Mouse (Mus musculus): ENCODE data around the gene Atp8a1. TPM values are rescaled to one million over a fixed set of nuclear protein-coding genes. Genes with fewer than 3 reads are reported as not detected.
A peak's percentile ranks its signal among the peaks of the same experiment; 100 is the strongest.

The Atp8a1 gene
- total RNA-seq, 1 experiment from 2014 or later, result 77.1 TPM

DNA sequence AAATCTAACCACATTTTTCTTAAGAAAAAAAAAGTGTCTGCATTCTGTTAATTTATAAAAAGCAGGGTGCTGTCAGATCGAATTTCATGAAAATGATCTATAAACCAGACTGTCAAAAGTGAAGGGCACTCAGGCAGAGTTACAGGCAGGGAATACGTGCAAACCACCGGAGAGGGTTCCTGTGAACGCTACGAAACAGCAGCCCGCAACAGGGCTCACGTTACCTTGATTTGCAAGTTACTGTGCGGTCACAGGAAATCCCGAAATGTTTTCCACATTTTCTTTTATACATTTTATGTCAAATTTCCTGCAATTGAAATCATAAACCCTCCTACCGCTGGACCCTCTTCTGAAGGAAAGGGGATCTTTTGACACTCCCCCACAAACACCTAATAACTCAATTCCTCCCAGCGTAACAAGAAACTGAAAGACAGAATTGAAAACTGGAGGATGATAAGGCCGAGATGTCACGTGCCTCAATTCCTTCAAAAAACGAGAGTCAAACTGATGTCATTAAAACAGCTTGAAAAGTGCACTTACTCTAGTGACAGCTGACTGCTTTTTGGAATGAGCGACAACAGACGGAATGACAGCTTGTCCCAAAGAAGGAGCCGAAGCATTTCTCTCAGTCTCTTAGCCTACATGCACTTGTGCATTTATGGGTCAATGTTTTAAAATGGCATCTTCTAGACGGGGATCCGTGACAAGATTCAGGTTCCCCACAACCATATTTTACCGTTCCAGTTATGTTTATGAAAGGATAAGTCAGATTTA is 200.3 kb downstream of the Atp8a1 start:
- ATAC-seq (replicated peaks; ENCODE audit: low read depth, poor library complexity, severe bottlenecking), result no peak

DNA sequence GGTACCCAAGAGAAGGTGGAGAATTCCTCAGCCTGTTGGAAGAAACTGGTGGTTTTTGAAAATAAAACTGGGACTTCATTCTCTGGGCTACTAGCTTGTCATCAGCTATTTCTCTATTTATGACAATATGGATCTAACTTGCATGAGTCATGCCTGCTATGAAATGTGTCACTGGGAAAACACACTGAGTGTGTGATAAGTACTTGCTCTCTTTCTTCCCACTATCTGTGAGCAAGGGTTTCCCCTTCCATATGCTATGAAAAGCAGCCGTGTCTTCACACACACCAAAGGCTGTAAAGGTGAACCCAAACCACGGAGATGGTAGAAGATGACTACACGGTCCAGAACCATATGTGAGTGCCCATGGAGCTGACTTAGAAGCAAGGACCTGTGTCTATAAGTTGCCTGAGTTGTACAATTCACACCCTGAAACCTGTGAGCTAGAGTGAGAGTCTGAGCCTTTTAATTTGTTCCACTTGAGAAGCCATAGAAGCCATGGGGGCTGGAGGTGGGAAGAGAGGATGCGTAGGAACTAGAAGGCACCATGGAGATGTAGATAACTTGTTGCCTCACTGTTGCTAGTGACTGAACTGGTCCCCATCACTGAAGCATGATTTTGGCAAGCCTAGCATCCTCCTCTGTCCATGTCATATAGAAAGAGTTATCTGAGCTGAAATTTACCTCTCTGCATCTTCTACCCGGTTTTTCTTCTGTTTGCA is 203.5 kb downstream of the Atp8a1 start:
- ATAC-seq (replicated peaks; ENCODE audit: low read depth, poor library complexity, severe bottlenecking), result no peak

DNA sequence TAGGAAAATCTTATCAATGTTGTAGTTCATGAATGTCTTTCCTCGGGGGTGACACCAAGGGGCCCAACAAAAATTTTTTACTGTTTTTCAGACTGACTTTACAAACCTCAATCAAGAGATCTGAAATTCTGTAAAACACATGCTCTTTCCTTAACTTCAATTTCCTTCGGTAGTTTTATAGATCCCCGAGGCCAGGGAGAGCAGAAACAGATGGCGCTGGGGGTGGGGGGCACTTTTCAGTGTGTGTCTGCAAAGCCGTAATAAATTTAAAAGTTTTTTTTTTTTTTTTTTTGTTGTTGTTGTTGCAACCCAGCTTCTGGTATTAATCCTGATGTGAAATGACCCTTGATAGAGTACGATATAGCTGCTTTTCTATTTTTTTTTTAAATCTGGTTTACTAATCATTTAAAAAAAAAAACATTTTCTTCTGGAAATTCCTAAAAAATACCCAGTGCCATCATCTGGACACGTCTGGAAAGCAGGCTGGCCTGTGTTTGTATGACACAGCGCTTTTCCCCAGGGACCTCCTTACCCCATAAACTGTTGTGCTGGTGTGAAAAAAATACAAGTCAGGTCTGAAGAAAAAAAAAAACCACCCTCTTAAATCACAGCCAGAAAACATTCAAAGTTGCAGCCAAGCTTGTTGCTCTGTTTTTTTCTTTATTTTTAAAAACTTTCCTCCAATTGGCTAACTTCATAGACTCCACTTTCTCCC is 205.7 kb downstream of the Atp8a1 start:
- no peak for ATAC-seq (replicated peaks; ENCODE audit: low read depth, poor library complexity, severe bottlenecking)

DNA sequence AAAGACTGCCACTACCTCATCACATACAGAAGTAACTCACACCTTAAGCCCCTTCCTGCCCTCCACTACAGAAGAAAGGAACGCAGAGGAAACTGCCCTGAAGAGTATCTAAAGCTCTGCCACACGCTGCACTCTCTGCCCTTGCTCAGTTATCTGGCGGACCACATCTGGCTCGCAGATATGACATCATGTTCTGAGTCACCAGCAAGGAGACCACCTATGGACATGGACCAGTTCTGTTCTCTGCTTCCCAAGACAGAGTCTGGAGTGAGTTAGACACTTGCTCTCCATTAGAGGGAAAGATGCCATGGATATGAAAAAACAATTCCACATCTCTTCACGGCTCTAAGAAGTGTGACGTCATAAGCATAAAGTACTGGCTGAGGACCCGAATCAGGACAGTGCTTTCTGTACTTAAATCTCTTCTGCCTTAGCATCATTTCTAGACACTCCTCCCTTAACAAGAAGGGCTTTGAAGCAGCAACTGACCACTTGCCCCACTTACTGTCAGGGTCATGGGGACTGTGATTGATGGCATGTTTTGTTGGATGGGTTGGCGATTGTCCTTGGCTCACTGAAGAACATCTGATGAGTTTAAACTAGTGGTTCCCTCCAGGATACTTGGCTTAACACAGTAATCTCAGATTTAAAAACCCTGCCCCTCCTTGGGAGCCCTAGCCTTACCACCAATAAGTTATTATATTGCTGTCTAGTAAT is 206.5 kb downstream of the Atp8a1 start:
- ATAC-seq (replicated peaks; ENCODE audit: low read depth, poor library complexity, severe bottlenecking), result no peak

DNA sequence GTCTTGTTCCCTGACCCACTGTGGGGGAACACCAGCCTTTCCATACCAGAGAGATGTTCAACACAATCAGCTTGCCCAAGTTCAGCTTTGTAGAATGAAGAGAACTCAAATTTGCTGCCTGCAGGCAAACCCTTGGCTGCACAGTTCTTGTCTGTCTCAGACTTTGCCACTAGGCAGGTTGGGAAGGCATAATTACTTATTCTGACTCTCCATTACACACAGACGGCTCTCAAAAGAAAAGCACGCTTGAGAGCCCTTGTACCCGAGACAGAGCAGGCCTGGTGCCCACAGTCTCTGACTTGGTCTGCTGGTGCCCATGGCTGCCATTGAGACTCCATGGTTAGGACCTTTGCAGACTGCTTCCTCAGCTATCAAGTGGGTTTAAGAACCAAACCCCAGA is 212.9 kb downstream of the Atp8a1 start:
- ATAC-seq (replicated peaks; ENCODE audit: low read depth, poor library complexity, severe bottlenecking), result no peak

DNA sequence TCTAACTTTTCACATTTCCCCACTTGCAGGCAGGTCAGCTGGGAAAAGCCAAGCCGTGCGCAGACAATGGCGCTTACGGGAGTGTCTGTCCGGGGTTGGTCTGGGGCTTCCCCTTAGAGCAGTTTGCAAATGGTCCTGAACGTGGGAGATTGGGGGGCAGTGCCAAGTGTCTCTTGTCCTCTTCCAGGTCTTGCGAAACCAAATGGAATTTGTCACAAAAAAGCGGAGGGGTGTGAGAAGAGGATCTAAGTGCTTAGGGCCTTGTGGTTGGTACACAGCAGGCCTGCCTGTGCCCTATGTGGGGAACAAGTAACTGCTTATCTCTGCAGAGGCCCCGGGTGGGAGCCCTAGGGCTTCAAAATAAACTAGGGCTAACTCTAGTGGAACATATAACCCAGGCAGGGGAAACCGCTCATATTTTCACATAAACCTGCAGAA is 213.4 kb downstream of the Atp8a1 start:
- peak; percentile 57 for ATAC-seq (replicated peaks; ENCODE audit: low read depth, poor library complexity, severe bottlenecking)

DNA sequence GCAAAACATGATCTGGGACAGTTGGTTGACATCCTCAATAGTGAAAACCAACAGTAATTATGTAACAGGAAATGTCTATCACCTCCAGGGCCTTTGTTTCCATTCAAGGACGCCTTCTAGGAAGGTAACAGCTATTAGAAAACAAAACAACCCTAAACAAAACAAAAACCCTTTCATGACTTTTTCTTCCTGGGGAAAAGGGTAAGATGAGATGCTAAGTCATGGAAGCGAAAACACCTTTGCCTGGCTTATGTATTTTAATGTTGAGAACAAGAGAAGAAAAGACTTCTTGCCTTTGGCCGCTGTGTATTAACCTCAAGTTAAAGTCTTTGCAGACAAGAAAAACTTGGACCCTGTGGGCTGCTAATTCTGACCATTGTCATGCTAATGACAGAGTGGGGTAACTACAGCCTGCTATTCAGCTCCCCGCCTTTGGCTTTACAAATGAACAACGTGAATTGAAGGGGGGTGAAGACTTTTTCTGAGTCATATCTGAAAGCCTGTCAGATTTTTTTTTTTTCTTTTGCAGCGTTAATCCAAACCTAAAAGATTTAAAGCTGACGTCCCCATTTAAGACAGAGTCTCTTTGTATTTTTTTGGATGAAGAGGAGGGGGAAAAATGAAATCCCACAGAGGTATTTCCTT is 214.0 kb downstream of the Atp8a1 start:
- no peak for ATAC-seq (replicated peaks; ENCODE audit: low read depth, poor library complexity, severe bottlenecking)

DNA sequence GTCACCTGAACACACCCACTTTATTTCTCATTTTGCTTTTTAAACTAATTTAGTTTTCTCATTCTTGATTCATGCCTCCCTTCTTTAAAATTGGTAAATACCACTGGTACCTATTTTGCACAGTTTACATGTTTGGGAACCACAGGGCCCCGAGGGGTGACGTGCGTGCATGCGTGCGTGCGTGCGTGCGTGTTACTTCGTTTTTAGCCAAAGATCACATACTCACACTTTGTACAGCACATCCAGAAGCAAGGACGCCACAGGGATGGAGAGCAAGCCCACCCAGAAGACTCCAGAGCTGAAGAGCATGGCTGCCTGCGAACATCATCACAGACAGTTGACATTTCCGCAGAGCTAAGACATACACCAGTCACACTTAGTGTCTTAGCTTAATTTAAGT is 216.0 kb downstream of the Atp8a1 start:
- ATAC-seq (replicated peaks; ENCODE audit: low read depth, poor library complexity, severe bottlenecking), result no peak

DNA sequence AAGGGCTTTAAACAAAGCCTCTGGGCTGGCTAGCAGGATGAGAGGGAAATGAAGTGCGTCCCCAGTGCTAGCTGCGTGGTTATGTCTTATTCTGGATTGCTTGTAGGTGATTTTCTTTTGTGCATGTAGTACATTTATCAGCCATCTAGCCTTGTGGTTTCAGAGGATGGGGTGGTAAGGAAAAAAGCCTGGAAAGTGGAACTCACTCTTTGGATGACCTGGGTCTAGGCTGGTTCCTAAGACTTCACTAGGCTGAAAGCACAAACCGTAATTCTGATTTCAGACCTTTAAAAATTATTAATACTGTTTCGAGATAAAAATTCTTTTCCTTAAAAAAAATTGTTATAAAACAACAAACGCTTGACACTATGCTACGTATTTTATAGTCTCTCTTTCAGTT is 217.4 kb downstream of the Atp8a1 start:
- peak; percentile 47; the same call in 1 of the 2 replicates for ATAC-seq (replicated peaks; ENCODE audit: low read depth, poor library complexity, severe bottlenecking)

DNA sequence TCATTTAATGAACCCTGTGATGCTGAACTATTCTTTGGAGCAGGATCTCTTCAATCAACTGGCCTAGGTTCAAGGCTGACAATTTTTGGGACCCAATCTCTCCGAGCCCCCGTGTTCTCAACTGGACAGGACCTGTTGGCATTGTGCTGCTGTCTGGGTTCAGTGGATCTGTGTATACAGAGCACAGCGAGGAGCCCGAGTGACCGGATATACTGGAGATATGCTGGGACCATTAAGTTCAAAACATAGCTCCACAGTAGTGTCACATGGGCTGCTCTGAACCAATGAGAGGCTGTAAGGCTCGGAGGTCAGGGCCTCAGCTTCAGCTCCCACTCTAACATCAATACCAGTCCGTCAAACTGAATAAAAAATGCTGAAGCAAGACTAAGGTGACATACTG is 217.8 kb downstream of the Atp8a1 start:
- no peak for ATAC-seq (replicated peaks; ENCODE audit: low read depth, poor library complexity, severe bottlenecking)

DNA sequence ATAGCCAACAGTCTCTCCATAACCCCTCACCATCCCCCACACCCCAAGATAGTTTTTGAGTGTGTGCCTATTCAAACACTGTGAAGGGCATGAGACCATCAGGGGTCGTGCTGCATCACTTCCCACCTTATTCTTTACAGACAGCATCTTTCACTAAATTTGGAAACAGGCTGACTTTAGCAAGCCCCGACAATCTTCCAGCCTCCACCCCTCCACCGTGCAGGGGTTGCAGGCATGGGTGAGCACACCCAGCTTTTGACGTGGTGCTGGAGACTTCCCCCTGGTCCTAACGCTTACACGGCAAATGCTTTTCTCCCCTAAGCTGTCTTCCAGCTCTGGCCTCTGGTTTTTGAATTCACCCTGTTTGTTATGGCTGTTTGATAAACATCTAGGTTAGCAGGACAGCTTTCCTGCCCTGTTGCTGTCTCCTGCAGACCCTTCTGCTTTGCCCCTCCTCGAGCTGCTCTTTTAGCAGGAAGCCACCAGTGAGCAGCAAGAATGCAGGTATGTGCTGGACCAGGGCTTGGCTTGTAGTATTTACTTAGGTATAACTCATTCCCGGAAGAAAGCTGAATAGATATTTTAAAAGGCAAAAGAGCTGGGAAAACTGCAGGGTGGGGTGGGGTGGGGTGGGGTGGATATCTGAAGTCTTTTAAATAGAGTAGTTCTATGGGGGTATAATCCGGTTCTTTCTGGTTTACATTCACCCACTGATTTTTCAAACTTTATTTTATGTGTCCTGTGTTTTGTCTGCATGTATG is 218.9 kb downstream of the Atp8a1 start:
- ATAC-seq (replicated peaks; ENCODE audit: low read depth, poor library complexity, severe bottlenecking), result no peak

DNA sequence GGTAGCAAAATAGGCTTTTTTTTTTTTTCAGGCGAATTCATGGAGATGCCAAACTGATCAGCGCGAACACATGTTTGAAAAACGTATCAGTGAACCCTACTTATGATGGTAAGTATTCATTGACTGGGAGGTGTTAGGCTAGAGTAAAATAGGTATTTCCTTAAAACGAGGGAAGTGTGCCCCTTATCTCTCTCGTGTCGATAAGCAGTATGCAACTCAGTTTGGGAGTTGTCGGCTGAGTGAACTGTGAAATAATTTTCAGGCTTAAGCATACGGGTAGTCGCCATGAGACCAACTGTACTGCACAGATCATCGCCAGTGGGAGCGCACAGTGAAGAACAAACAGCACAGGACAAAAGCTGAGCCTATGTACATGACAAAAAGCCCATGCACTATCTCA is 226.0 kb downstream of the Atp8a1 start:
- ATAC-seq (replicated peaks; ENCODE audit: low read depth, poor library complexity, severe bottlenecking), result no peak

DNA sequence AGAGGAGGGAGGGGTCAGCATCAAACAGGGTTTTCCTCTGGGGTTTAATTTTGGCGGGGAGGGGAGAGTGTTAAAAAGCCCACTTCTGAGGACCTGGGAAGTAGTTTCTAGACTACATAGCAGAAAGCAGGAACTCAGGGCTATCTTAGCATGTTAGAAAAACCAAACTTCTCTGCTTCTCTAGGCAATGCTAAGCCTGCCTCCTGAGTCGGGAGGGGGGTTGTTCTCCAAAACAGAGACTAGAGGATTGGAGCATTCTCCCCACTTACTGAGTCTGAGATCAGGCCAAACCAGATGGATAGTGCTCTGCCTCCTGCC is 237.8 kb downstream of the Atp8a1 start:
- no peak for ATAC-seq (replicated peaks; ENCODE audit: low read depth, poor library complexity, severe bottlenecking)

DNA sequence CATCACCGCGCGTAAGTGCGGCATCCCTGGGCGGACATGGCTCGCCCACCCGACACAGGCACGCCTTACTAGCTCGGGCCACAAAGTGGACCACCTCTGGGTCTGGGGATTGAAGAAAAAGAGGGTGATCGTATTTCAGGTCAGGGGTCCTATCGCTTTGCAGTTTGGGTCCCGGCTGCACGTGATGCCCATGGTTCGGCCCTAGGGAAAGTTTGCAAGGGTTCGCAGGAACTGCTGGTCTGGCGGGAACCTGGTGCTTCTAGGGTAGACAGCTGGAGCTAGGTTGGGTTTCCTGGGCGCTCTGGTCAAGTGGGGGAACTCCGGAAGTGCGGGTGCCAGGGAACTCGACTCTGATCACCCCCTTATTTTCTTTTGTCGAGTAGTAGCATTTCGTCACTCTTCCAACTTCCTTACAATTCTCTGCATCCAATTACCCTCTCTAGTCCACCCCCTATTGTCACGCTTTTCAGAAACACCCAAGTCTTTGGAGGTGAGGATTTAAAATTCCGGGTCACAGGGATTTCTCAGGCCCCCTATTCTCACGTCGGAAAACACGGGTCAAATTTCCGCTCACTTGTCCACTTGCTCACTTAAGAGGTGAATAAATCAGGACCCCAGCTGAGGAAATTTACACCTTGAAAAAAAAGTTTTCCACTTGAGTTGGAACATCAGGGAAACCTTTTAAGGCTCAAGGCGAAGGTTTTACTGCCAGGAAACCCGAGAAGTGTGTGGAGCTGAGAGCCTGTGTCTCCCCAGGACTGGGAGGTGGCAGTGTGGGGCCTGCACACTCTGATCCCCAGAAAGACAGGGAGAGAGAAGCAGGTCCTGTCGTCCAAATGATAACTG is 238.3 kb downstream of the Atp8a1 start:
- ATAC-seq (replicated peaks; ENCODE audit: low read depth, poor library complexity, severe bottlenecking), result no peak

DNA sequence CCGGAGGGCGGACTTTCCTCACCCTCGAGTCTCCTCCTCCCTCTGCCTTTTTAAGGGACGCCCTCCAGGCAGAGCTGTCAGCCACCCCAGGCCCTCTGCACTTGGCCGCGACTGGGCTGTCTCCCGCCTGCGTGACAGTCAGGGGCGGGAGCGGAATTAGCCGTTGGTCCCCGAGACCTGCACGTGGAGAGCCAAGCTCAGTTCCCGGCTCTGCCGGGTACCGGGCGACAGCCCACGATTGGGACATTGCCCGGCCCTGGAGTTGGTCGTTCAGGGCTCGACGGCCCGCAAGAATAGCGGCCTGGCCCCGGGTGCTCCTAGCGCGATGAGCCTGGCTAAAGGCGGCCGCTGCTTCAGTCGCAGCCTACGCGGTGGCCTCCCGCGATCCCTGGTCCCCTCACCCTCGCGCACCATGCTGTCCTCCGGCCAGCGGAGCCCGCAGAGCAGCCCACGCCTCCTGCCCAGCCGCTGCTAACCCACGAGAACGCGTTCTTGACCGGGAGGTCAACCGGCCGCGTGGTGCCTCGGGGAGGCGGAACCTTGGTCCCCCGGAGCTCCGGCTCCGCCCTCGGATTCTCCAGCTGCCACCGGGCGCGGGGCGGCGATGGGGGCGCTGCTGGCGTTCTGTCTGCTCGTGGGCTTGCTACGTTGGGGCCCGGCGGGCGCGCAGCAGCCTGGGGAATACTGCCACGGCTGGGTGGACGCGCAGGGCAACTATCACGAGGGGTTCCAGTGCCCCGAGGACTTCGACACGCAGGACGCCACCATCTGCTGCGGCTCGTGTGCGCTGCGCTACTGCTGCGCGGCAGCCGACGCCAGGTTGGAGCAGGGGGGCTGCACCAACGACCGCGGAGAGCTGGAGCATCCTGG is 239.2 kb downstream of the Atp8a1 start, which contains the start of gene Shisa3:
TSS of gene Shisa3 (plus strand) at position 79 of the 870 bp plus-strand sequence.
- ATAC-seq (replicated peaks; ENCODE audit: low read depth, poor library complexity, severe bottlenecking), result peak; percentile 71

DNA sequence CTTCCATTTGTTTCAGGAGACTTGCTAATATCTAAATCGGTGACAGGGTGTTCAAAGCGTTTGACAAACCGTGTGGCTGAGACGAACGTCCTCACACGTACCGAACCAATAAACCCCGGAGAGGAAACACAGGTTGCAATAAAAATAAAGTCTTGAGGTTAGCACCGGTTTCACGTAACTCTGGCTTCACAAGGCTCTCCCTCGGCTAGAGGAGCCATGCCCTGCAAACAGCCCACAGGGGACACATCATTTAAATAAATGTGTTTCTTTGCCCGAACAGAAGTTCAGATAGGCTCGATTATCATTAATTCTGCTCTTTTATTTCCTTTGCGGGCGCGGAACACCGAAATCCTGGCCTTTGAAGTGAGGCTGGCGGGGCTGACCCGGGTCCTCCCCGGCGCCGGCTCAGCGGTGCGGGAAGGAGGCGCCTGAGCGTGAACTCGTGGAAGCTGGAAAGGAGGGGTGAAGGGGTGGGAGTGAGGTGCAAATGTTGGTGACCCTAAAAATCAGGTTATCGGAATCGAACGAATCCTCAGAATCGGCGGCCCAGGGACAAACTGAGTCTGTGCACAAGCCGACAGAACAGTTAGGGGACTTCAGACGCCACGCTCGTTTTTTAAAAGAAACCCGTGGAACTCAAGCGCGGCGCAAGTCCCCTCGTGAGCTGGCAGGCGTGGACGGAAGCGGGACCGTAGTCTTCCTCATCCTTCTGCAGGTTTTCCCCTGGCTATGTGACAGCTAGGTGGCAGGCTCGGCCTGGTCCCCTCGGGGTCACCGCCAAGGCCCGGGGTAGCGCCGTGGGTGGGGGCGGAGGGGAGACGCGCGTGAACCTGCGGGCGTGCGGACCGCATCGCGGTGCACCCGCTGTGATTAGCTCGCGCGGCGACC is 240.1 kb downstream of the Atp8a1 start:
- no peak for ATAC-seq (replicated peaks; ENCODE audit: low read depth, poor library complexity, severe bottlenecking)
